Comparison of ENCODE assay signal across 25 mouse cellular contexts in the genomic region with DNA sequence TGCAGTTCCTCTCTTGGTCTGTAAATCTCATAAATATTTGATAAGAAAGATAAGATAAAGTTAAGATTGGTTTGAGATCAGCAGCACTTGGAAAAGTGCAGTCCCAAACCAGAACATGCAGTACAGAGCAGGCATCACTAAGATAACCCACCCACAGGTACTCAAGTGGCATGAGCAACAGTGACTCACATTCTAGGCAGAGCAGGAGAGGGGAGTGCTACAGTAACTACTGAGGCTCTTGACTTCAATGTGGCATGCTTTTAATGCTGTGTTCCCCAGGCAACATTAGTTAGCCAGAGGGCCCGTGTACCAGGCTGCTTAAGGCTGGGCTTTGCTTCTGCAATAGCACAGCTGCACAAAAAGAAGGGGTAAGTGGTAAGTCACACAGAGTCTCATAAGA.
DNase-seq lines count a peak whose midpoint lies in the region; ATAC-seq and TF ChIP-seq lines count a peak whose summit lies in the region.
"Had no signal": no experiment of that assay in that cellular context is flagged by ENCODE, and none has a peak within 500 bp of the region (broad histone marks: within the 10 kb centered on the region; RNA-seq: fewer than 3 reads in every experiment).

No protein-coding gene starts in this region.

- H3K4me2 ChIP-seq in lung, postnatal 0 days (replicated peaks; ENCODE audit: low read depth, low read length), result no peak overlapping the region
- H3K4me2 ChIP-seq: embryonic facial prominence, embryonic 12.5 days; forebrain, embryonic 13.5 days; forebrain, embryonic 15.5 days had no signal

- DNase-seq in frontal cortex, postnatal 14 days (ENCODE audit: low spot score in 2 of 2), result no peak
- DNase-seq in lung, postnatal 0 days (ENCODE audit: low spot score), result peak; percentile 66
- no peak for DNase-seq in lung, postnatal 10 days
- peak; percentile 34 for DNase-seq in lung, postnatal 36 days
- no peak for DNase-seq in lung, postnatal 14 days
- peak; percentile 32 for DNase-seq in right cerebral cortex, adult 18-20 months
- no peak for DNase-seq in right cerebral cortex, postnatal 36 days (ENCODE audit: low spot score in 2 of 2)
- DNase-seq: adrenal gland, adult 8-10 months; adrenal gland, postnatal 14 days; adrenal gland, postnatal 36 days; B cell, adult 2 months; cerebellum, adult 11 months; cerebellum, adult 18-20 months; cerebellum, adult 8-10 months; cerebellum, postnatal 10 days; cerebellum, postnatal 25 days had no signal

- no peaks in the 10 kb centered on the region for H3K4me1 ChIP-seq in lung, postnatal 0 days (ENCODE audit: insufficient read depth, low read depth, low read length)

- ATAC-seq in frontal cortex, adult (ENCODE audit: low TSS enrichment), result peak; percentile 74; the same call in 1 of the 2 replicates
- peak; percentile 95 for ATAC-seq in lung, postnatal 0 days
- ATAC-seq: activated CD4-positive, CD25-positive, alpha-beta regulatory T cell, adult 4 months; CD4-positive, CD25-positive, alpha-beta regulatory T cell, adult 4 months; forebrain, embryonic 13.5 days; forebrain, embryonic 15.5 days; Patski had no signal

- no peak overlapping the region for H3K27ac ChIP-seq in lung, postnatal 0 days (ENCODE audit: low read length)
- H3K27ac ChIP-seq: embryonic facial prominence, embryonic 10.5 days; embryonic facial prominence, embryonic 12.5 days; forebrain, embryonic 13.5 days; forebrain, embryonic 15.5 days had no signal

- TF ChIP-seq CTCF in lung, postnatal 0 days (IDR thresholded peaks at IDR 0.05), result no peak

- no peak overlapping the region for H3K4me3 ChIP-seq in lung, postnatal 0 days (ENCODE audit: low read depth, low read length)
- H3K4me3 ChIP-seq: embryonic facial prominence, embryonic 10.5 days; embryonic facial prominence, embryonic 12.5 days; forebrain, embryonic 13.5 days; forebrain, embryonic 15.5 days had no signal

- 43% methylated on average over 1 of the region's 1 CpGs for WGBS in lung, postnatal 0 days

- no peak for TF ChIP-seq EP300 in lung, postnatal 0 days (IDR thresholded peaks at IDR 0.05)

- H3K9ac ChIP-seq in lung, postnatal 0 days (replicated peaks; ENCODE audit: low read depth), result no peak overlapping the region
- H3K9ac ChIP-seq: embryonic facial prominence, embryonic 12.5 days; forebrain, embryonic 13.5 days; forebrain, embryonic 15.5 days had no signal

- H3K27me3 ChIP-seq in lung, postnatal 0 days (replicated peaks; ENCODE audit: insufficient read depth, low read length), result no peaks in the 10 kb centered on the region
- H3K27me3 ChIP-seq: embryonic facial prominence, embryonic 12.5 days; forebrain, embryonic 13.5 days; forebrain, embryonic 15.5 days had no signal

- no peaks in the 10 kb centered on the region for H3K36me3 ChIP-seq in lung, postnatal 0 days (ENCODE audit: insufficient read depth, low read length)
- H3K36me3 ChIP-seq: embryonic facial prominence, embryonic 10.5 days; embryonic facial prominence, embryonic 12.5 days; forebrain, embryonic 15.5 days; G1E had no signal

- H3K9me3 ChIP-seq in lung, postnatal 0 days (ENCODE audit: low read length), result no peaks in the 10 kb centered on the region
- H3K9me3 ChIP-seq: embryonic facial prominence, embryonic 10.5 days; embryonic facial prominence, embryonic 12.5 days; forebrain, embryonic 15.5 days had no signal

Comparison
In these comparisons a context has a peak if more than half of its experiments do, and no peak if none do; other contexts are left out.
1. DNase-seq: peak in lung, postnatal 0 days (single experiment), lung, postnatal 36 days (single experiment) and right cerebral cortex, adult 18-20 months (single experiment); none in frontal cortex, postnatal 14 days (0 of 2), lung, postnatal 10 days (single experiment), lung, postnatal 14 days (single experiment) and right cerebral cortex, postnatal 36 days (0 of 2).